Mouse (Mus musculus) olfactory bulb, adult 2 months (tissue): ENCODE measurements around the gene Sectm1b.

Experiments used
- CTCF ChIP-seq: fragments of 200-500 bp; IDR thresholded peaks from 2 replicates; pipeline ENCODE4 v1.5.1; 2012; ENCODE audit warnings: low read depth, mild to moderate bottlenecking, low read length, moderate library complexity; ENCODE audit not compliant: insufficient read depth
- POLR2A ChIP-seq: fragments of 200-500 bp; IDR thresholded peaks from 2 replicates; pipeline ENCODE4 v1.6.1; 2012; ENCODE audit warnings: mild to moderate bottlenecking, low read depth, low read length, moderate library complexity; ENCODE audit not compliant: insufficient read depth

- no peak for TF ChIP-seq POLR2A
- TF ChIP-seq CTCF, result no peak
Measured at GRCm38 (mm10) chr11:121047826-121048399, 15.5 kb downstream of the Sectm1b start.
